Mouse (Mus musculus) heart, embryonic 13.5 days (tissue): ENCODE results near the gene Pcca. TPM values are rescaled to one million over a fixed set of nuclear protein-coding genes. Genes with fewer than 3 reads are reported as not detected.

Experiments
- ATAC-seq: fragments of 200-750 bp; cut with Nextera tagmentation; 2 replicates; pipeline ENCODE4 v1.8.0; 2017; ENCODE audit warnings: moderate TSS enrichment; ENCODE audit not compliant: insufficient number of reproducible peaks, low FRiP score, low TSS enrichment; ENCODE audit errors: extremely low read depth
- H3K27ac ChIP-seq: fragments of 300-500 bp; sonication (generic); replicated peaks from 2 replicates; pipeline ENCODE4 v1.5.1; 2015; ENCODE audit warnings: moderate library complexity, mild to moderate bottlenecking, inconsistent platforms
- H3K27me3 ChIP-seq: fragments of 300-500 bp; sonication (generic); replicated peaks from 2 replicates; pipeline ENCODE4 v1.6.1; 2015; ENCODE audit warnings: mild to moderate bottlenecking, inconsistent platforms
- H3K36me3 ChIP-seq: fragments of 300-500 bp; sonication (generic); 2 replicates; pipeline ENCODE4 v1.6.1; 2015; ENCODE audit warnings: mild to moderate bottlenecking, inconsistent platforms
- H3K4me1 ChIP-seq: fragments of 300-500 bp; sonication (generic); 2 replicates; pipeline ENCODE4 v1.6.1; 2015; ENCODE audit warnings: inconsistent platforms
- H3K4me2 ChIP-seq: fragments of 300-500 bp; sonication (generic); 2 replicates; pipeline ENCODE4 v1.6.1; 2015; ENCODE audit warnings: inconsistent platforms, mild to moderate bottlenecking, moderate library complexity
- H3K4me3 ChIP-seq: fragments of 300-500 bp; sonication (generic); 2 replicates; pipeline ENCODE4 v1.5.1; 2015; ENCODE audit warnings: moderate library complexity, mild to moderate bottlenecking, inconsistent platforms
- H3K9ac ChIP-seq: fragments of 300-500 bp; sonication (generic); 2 replicates; pipeline ENCODE4 v1.6.1; 2015; ENCODE audit warnings: inconsistent platforms, mild to moderate bottlenecking, moderate library complexity
- H3K9me3 ChIP-seq: fragments of 300-500 bp; sonication (generic); 2 replicates; pipeline ENCODE4 v1.6.1; 2016; ENCODE audit warnings: inconsistent platforms
- WGBS: fragments of 180-500 bp; shearing (Covaris S2); methylation state at CpG from one replicate; pipeline ENCODE4 v1.1.7; 2015; ENCODE audit warnings: mixed read lengths; 5-methylcytosine and 5-hydroxymethylcytosine counted together
- polyA plus RNA-seq: library from polyadenylated mRNA; unstranded; fragments of >200 nt; fragmentation: Nextera tagmentation; extraction: Ambion mirVana; gene quantifications from 2 replicates; pipeline ENCODE4 v1.2.1, GENCODE M21; 2015

Gene Pcca
- polyA plus RNA-seq, 1 experiment from 2014 or later, result 22.6 TPM

- WGBS, result 67% methylated on average over 2 of the region's 2 CpGs
- Histone ChIP-seq H3K36me3 (no peaks in the 10 kb centered on the region), H3K4me3 (no peak overlapping the region), H3K9ac (no peak overlapping the region), H3K4me1 (no peaks in the 10 kb centered on the region), H3K9me3 (no peaks in the 10 kb centered on the region), H3K4me2 (no peak overlapping the region), H3K27ac (no peak overlapping the region), H3K27me3 (no peaks in the 10 kb centered on the region)
- ATAC-seq, result no peak
Measured at GRCm38 (mm10) chr14:122608323-122608722, 74.2 kb downstream of the Pcca start.

- Histone ChIP-seq H3K4me1 (no peaks in the 10 kb centered on the region), H3K4me3 (no peak overlapping the region), H3K9me3 (no peaks in the 10 kb centered on the region), H3K4me2 (no peak overlapping the region), H3K36me3 (no peaks in the 10 kb centered on the region), H3K27ac (no peak overlapping the region), H3K27me3 (no peaks in the 10 kb centered on the region), H3K9ac (no peak overlapping the region)
- 71% methylated on average over 4 of the region's 4 CpGs for WGBS
- no peak for ATAC-seq
Measured at GRCm38 (mm10) chr14:122611035-122611434, 76.9 kb downstream of the Pcca start.

GRCm38 (mm10) chr14:122612317-122612716 is 78.2 kb downstream of the Pcca start:
- no peaks in the 10 kb centered on the region for H3K4me1 ChIP-seq
- H3K27ac ChIP-seq, result no peak overlapping the region
- H3K4me2 ChIP-seq, result no peak overlapping the region
- WGBS, result 74% methylated on average over 3 of the region's 3 CpGs
- no peak overlapping the region for H3K9ac ChIP-seq
- no peaks in the 10 kb centered on the region for H3K27me3 ChIP-seq
- no peaks in the 10 kb centered on the region for H3K9me3 ChIP-seq
- ATAC-seq, result no peak
- no peak overlapping the region for H3K4me3 ChIP-seq
- H3K36me3 ChIP-seq, result no peaks in the 10 kb centered on the region

- H3K27ac ChIP-seq, result no peak overlapping the region
- H3K4me3 ChIP-seq, result no peak overlapping the region
- H3K9me3 ChIP-seq, result no peaks in the 10 kb centered on the region
- WGBS, result 77% methylated on average over 2 of the region's 2 CpGs
- no peak overlapping the region for H3K4me2 ChIP-seq
- H3K36me3 ChIP-seq, result no peaks in the 10 kb centered on the region
- no peaks in the 10 kb centered on the region for H3K27me3 ChIP-seq
- H3K4me1 ChIP-seq, result no peaks in the 10 kb centered on the region
- no peak for ATAC-seq
- no peak overlapping the region for H3K9ac ChIP-seq
Measured at GRCm38 (mm10) chr14:122617656-122618055, 83.5 kb downstream of the Pcca start.

GRCm38 (mm10) chr14:122633416-122633815 is 99.3 kb downstream of the Pcca start:
- ATAC-seq, result no peak
- WGBS, result 87% methylated on average over 2 of the region's 2 CpGs
- Histone ChIP-seq H3K9me3 (no peaks in the 10 kb centered on the region), H3K9ac (no peak overlapping the region), H3K27ac (no peak overlapping the region), H3K36me3 (no peaks in the 10 kb centered on the region), H3K27me3 (no peaks in the 10 kb centered on the region), H3K4me2 (no peak overlapping the region), H3K4me3 (no peak overlapping the region), H3K4me1 (no peaks in the 10 kb centered on the region)

GRCm38 (mm10) chr14:122636601-122637000 is 102.5 kb downstream of the Pcca start:
- H3K27me3 ChIP-seq, result no peaks in the 10 kb centered on the region
- no peak overlapping the region for H3K4me3 ChIP-seq
- 52% methylated on average over 6 of the region's 6 CpGs for WGBS
- ATAC-seq, result no peak
- H3K9me3 ChIP-seq, result no peaks in the 10 kb centered on the region
- H3K27ac ChIP-seq, result no peak overlapping the region
- H3K9ac ChIP-seq, result no peak overlapping the region
- H3K4me2 ChIP-seq, result no peak overlapping the region
- no peaks in the 10 kb centered on the region for H3K36me3 ChIP-seq
- no peaks in the 10 kb centered on the region for H3K4me1 ChIP-seq

- Histone ChIP-seq H3K36me3 (no peaks in the 10 kb centered on the region), H3K9me3 (no peaks in the 10 kb centered on the region), H3K27me3 (no peaks in the 10 kb centered on the region), H3K27ac (no peak overlapping the region), H3K4me3 (no peak overlapping the region), H3K4me1 (no peaks in the 10 kb centered on the region), H3K9ac (no peak overlapping the region), H3K4me2 (no peak overlapping the region)
- ATAC-seq, result no peak
- WGBS, result 74% methylated on average over 5 of the region's 5 CpGs
Measured at GRCm38 (mm10) chr14:122637798-122638555, 103.9 kb downstream of the Pcca start.

- Histone ChIP-seq H3K36me3 (no peaks in the 10 kb centered on the region), H3K4me1 (no peaks in the 10 kb centered on the region), H3K9ac (no peak overlapping the region), H3K4me3 (no peak overlapping the region), H3K9me3 (no peaks in the 10 kb centered on the region), H3K27ac (no peak overlapping the region), H3K4me2 (no peak overlapping the region), H3K27me3 (no peaks in the 10 kb centered on the region)
- ATAC-seq, result no peak
- 76% methylated on average over 2 of the region's 2 CpGs for WGBS
Measured at GRCm38 (mm10) chr14:122639168-122639720, 105.1 kb downstream of the Pcca start.

GRCm38 (mm10) chr14:122642432-122642831 is 108.3 kb downstream of the Pcca start:
- no peaks in the 10 kb centered on the region for H3K36me3 ChIP-seq
- no peak overlapping the region for H3K4me3 ChIP-seq
- no peaks in the 10 kb centered on the region for H3K4me1 ChIP-seq
- no peaks in the 10 kb centered on the region for H3K27me3 ChIP-seq
- no peaks in the 10 kb centered on the region for H3K9me3 ChIP-seq
- no peak overlapping the region for H3K27ac ChIP-seq
- WGBS, result 56% methylated on average over 1 of the region's 1 CpGs
- ATAC-seq, result no peak
- no peak overlapping the region for H3K9ac ChIP-seq
- H3K4me2 ChIP-seq, result no peak overlapping the region

GRCm38 (mm10) chr14:122648214-122648613 is 114.1 kb downstream of the Pcca start:
- Histone ChIP-seq H3K9ac (no peak overlapping the region), H3K4me2 (no peak overlapping the region), H3K4me3 (no peak overlapping the region), H3K9me3 (no peaks in the 10 kb centered on the region), H3K27me3 (no peaks in the 10 kb centered on the region), H3K36me3 (no peaks in the 10 kb centered on the region), H3K4me1 (no peaks in the 10 kb centered on the region), H3K27ac (no peak overlapping the region)
- no peak for ATAC-seq
- WGBS, result 65% methylated on average over 1 of the region's 1 CpGs

GRCm38 (mm10) chr14:122649336-122649950 is 115.3 kb downstream of the Pcca start:
- H3K27ac ChIP-seq, result no peak overlapping the region
- no peak overlapping the region for H3K9ac ChIP-seq
- WGBS, result 25% methylated on average over 3 of the region's 3 CpGs
- no peaks in the 10 kb centered on the region for H3K4me1 ChIP-seq
- H3K4me2 ChIP-seq, result no peak overlapping the region
- H3K4me3 ChIP-seq, result no peak overlapping the region
- H3K27me3 ChIP-seq, result no peaks in the 10 kb centered on the region
- no peak for ATAC-seq
- no peaks in the 10 kb centered on the region for H3K9me3 ChIP-seq
- H3K36me3 ChIP-seq, result no peaks in the 10 kb centered on the region

GRCm38 (mm10) chr14:122651681-122652080 is 117.6 kb downstream of the Pcca start:
- no peaks in the 10 kb centered on the region for H3K36me3 ChIP-seq
- no peak overlapping the region for H3K4me2 ChIP-seq
- H3K27me3 ChIP-seq, result no peaks in the 10 kb centered on the region
- no peak overlapping the region for H3K9ac ChIP-seq
- H3K9me3 ChIP-seq, result no peaks in the 10 kb centered on the region
- 42% methylated on average over 2 of the region's 2 CpGs for WGBS
- no peak overlapping the region for H3K4me3 ChIP-seq
- ATAC-seq, result no peak
- no peaks in the 10 kb centered on the region for H3K4me1 ChIP-seq
- no peak overlapping the region for H3K27ac ChIP-seq
